Mouse (Mus musculus) stomach, postnatal 0 days (tissue): ENCODE measurements at regions not wholly inside any gene's neighbourhood (a gene's known extent, or its start where the extent isn't known, plus 50 kb on each side); places are given as distances from the start of the nearest gene placed in this dataset.

Experiments
- ATAC-seq: fragments of 200-750 bp; cut with Nextera tagmentation; 2 replicates; pipeline ENCODE4 v1.8.0; 2017; ENCODE audit not compliant: low FRiP score, low TSS enrichment
- DNase-seq: peaks from one replicate; pipeline ENCODE4 v3.0.0-alpha.2; 2016; ENCODE audit warnings: low spot score
- H3K27ac ChIP-seq: fragments of 300-500 bp; sonication (generic); replicated peaks from 2 replicates; pipeline ENCODE4 v1.5.1; 2014; ENCODE audit warnings: mild to moderate bottlenecking, control low read depth
- H3K27me3 ChIP-seq: fragments of 300-500 bp; sonication (generic); 2 replicates; pipeline ENCODE4 v1.6.1; 2014; ENCODE audit warnings: low read length; ENCODE audit not compliant: control insufficient read depth, insufficient read depth
- H3K36me3 ChIP-seq: fragments of 300-500 bp; sonication (generic); 2 replicates; pipeline ENCODE4 v1.6.1; 2014; ENCODE audit warnings: low read length, mixed read lengths; ENCODE audit not compliant: control insufficient read depth, insufficient read depth
- H3K4me1 ChIP-seq: fragments of 300-500 bp; sonication (generic); replicated peaks from 2 replicates; pipeline ENCODE4 v1.6.1; 2014; ENCODE audit warnings: antibody characterized with exemption; ENCODE audit not compliant: control insufficient read depth, insufficient read depth
- H3K4me2 ChIP-seq: fragments of 300-500 bp; sonication (generic); replicated peaks from 2 replicates; pipeline ENCODE4 v1.6.1; 2014; ENCODE audit warnings: low read depth, mild to moderate bottlenecking, control low read depth, moderate library complexity
- H3K4me3 ChIP-seq: fragments of 300-500 bp; sonication (generic); 2 replicates; pipeline ENCODE4 v1.5.1; 2014; ENCODE audit warnings: low read depth, low read length, control low read depth
- H3K9ac ChIP-seq: fragments of 300-500 bp; sonication (generic); 2 replicates; pipeline ENCODE4 v1.6.1; 2014; ENCODE audit warnings: mild to moderate bottlenecking, low read length, control low read depth, mixed read lengths
- H3K9me3 ChIP-seq: fragments of 300-500 bp; sonication (generic); 2 replicates; pipeline ENCODE4 v1.6.1; 2016; ENCODE audit warnings: low read length; ENCODE audit not compliant: control insufficient read depth
- CTCF ChIP-seq: IDR thresholded peaks from 2 replicates; pipeline ENCODE4 v1.5.1; 2016; ENCODE audit warnings: antibody characterized with exemption, low read depth, mild to moderate bottlenecking, moderate library complexity
- EP300 ChIP-seq: optimal IDR thresholded peaks from 2 replicates; pipeline ENCODE3; 2016; ENCODE audit warnings: antibody characterized with exemption
- WGBS: fragments of 180-500 bp; shearing (Covaris S2); extraction: QIAGEN DNeasy Blood & Tissue Kit; methylation state at CpG from one replicate; pipeline ENCODE4 v1.1.7; 2014; 5-methylcytosine and 5-hydroxymethylcytosine counted together

- no peak overlapping the region for H3K4me2 ChIP-seq
- ATAC-seq (no peak), DNase-seq (no peak)
- no peaks in the 10 kb centered on the region for H3K36me3 ChIP-seq
- TF ChIP-seq CTCF = no peak
- no peak for TF ChIP-seq EP300
- no peak overlapping the region for H3K9ac ChIP-seq
- H3K4me3 ChIP-seq = no peak overlapping the region
- no peaks in the 10 kb centered on the region for H3K9me3 ChIP-seq
- H3K27me3 ChIP-seq = no peaks in the 10 kb centered on the region
- WGBS = 57% methylated on average over 9 of the region's 9 CpGs
- H3K4me1 ChIP-seq = no peaks in the 10 kb centered on the region
- no peak overlapping the region for H3K27ac ChIP-seq
These were observed 200.4 kb upstream of the Kazn start for GRCm38 (mm10) chr4:142439450-142440183.

GRCm38 (mm10) chr4:142424596-142424995, 185.4 kb upstream of the Kazn start:
- no peaks in the 10 kb centered on the region for H3K27me3 ChIP-seq
- ATAC-seq (no peak), DNase-seq (no peak)
- no peaks in the 10 kb centered on the region for H3K36me3 ChIP-seq
- no peak overlapping the region for H3K27ac ChIP-seq
- H3K4me1 ChIP-seq = no peaks in the 10 kb centered on the region
- no peak overlapping the region for H3K4me2 ChIP-seq
- 55% methylated on average over 3 of the region's 3 CpGs for WGBS
- TF ChIP-seq CTCF (no peak), EP300 (no peak)
- no peak overlapping the region for H3K4me3 ChIP-seq
- no peak overlapping the region for H3K9ac ChIP-seq
- no peaks in the 10 kb centered on the region for H3K9me3 ChIP-seq

GRCm38 (mm10) chr4:142420427-142420826, 181.2 kb upstream of the Kazn start:
- H3K9ac ChIP-seq = no peak overlapping the region
- 77% methylated on average over 7 of the region's 7 CpGs for WGBS
- no peak overlapping the region for H3K27ac ChIP-seq
- H3K4me2 ChIP-seq = no peak overlapping the region
- DNase-seq = no peak
- H3K27me3 ChIP-seq = no peaks in the 10 kb centered on the region
- no peaks in the 10 kb centered on the region for H3K9me3 ChIP-seq
- TF ChIP-seq EP300 (no peak), CTCF (no peak)
- no peaks in the 10 kb centered on the region for H3K4me1 ChIP-seq
- ATAC-seq = no peak
- no peaks in the 10 kb centered on the region for H3K36me3 ChIP-seq
- H3K4me3 ChIP-seq = no peak overlapping the region

GRCm38 (mm10) chr4:142414874-142415273, 175.7 kb upstream of the Kazn start:
- TF ChIP-seq CTCF (peak; percentile 42), EP300 (no peak)
- DNase-seq = no peak
- ATAC-seq = no peak

GRCm38 (mm10) chr4:142411792-142412191, 172.6 kb upstream of the Kazn start:
- Histone ChIP-seq H3K9me3 (no peaks in the 10 kb centered on the region), H3K4me2 (no peak overlapping the region), H3K27me3 (no peaks in the 10 kb centered on the region), H3K27ac (no peak overlapping the region), H3K9ac (no peak overlapping the region), H3K4me3 (no peak overlapping the region), H3K4me1 (no peaks in the 10 kb centered on the region), H3K36me3 (no peaks in the 10 kb centered on the region)
- peak; percentile 39 for TF ChIP-seq CTCF
- no peak for TF ChIP-seq EP300
- DNase-seq (no peak), ATAC-seq (no peak)
- 96% methylated on average over 5 of the region's 5 CpGs for WGBS

More at GRCm38 (mm10) chr4:142414874-142415273, 175.7 kb upstream of the Kazn start:
- H3K4me2 ChIP-seq = no peak overlapping the region
- H3K27ac ChIP-seq = no peak overlapping the region
- no peaks in the 10 kb centered on the region for H3K36me3 ChIP-seq
- H3K9me3 ChIP-seq = no peaks in the 10 kb centered on the region
- WGBS = 55% methylated on average over 5 of the region's 5 CpGs
- H3K4me1 ChIP-seq = no peaks in the 10 kb centered on the region
- H3K27me3 ChIP-seq = no peaks in the 10 kb centered on the region
- no peak overlapping the region for H3K4me3 ChIP-seq
- no peak overlapping the region for H3K9ac ChIP-seq

- Histone ChIP-seq H3K27me3 (no peaks in the 10 kb centered on the region), H3K36me3 (no peaks in the 10 kb centered on the region), H3K4me1 (no peaks in the 10 kb centered on the region), H3K9ac (no peak overlapping the region), H3K4me2 (no peak overlapping the region), H3K9me3 (no peaks in the 10 kb centered on the region), H3K27ac (no peak overlapping the region), H3K4me3 (no peak overlapping the region)
- TF ChIP-seq EP300 = no peak
- no peak for TF ChIP-seq CTCF
- no peak for ATAC-seq
- WGBS = 57% methylated on average over 26 of the region's 26 CpGs
- peak; percentile 16 for DNase-seq
These were observed 171.7 kb upstream of the Kazn start for GRCm38 (mm10) chr4:142410596-142411573.
